Mouse (Mus musculus) embryonic fibroblast, embryonic 13.5 days (primary cell): ENCODE data around the gene Ppp4r3a. TPM values are rescaled to one million over a fixed set of nuclear protein-coding genes. Genes with fewer than 3 reads are reported as not detected.
A peak's percentile ranks its signal among the peaks of the same experiment; 100 is the strongest.
"Not testable (repeated sequence)": the region's sequence is repeated elsewhere in the genome, so short reads cannot be mapped to it uniquely, and the experiment has no call there.

Experiments used
- H3K27ac ChIP-seq: 2 replicates; pipeline ENCODE4 v1.5.1; 2012; ENCODE audit warnings: low read length, control low read depth, inconsistent platforms; ENCODE audit not compliant: insufficient read depth
- H3K4me1 ChIP-seq: 2 replicates; pipeline ENCODE4 v1.6.1; 2011; ENCODE audit warnings: low read length; ENCODE audit not compliant: control insufficient read depth, insufficient read depth
- H3K4me3 ChIP-seq: 2 replicates; pipeline ENCODE4 v1.5.1; 2011; ENCODE audit warnings: mild to moderate bottlenecking, control low read depth, low read length; ENCODE audit not compliant: insufficient read depth
- CTCF ChIP-seq: IDR thresholded peaks from 2 replicates; pipeline ENCODE4 v1.5.1; 2011; ENCODE audit warnings: mild to moderate bottlenecking, control low read depth, low read length, moderate library complexity, borderline replicate concordance; ENCODE audit not compliant: insufficient read depth
- POLR2A ChIP-seq: IDR thresholded peaks from 2 replicates; pipeline ENCODE4 v1.6.1; 2011; ENCODE audit warnings: low read depth, mild to moderate bottlenecking, control low read depth, low read length, moderate library complexity
- polyA plus RNA-seq: library from polyadenylated mRNA; stranded (reverse); fragments of >200 nt; gene quantifications from 2 replicates; pipeline ENCODE4 v1.2.4, GENCODE M21; 2011; ENCODE audit warnings: low read depth; ENCODE audit not compliant: missing spikeins, insufficient read length

Gene Ppp4r3a
- polyA plus RNA-seq = 84.8 and 92.5 TPM in 2 replicates

GRCm38 (mm10) chr12:101083076-101083838, at the start of gene Ppp4r3a:
Gene Ppp4r3a, minus strand, starts transcription at chr12:101083702.
- peak; percentile 81 for TF ChIP-seq POLR2A
- no peak for TF ChIP-seq CTCF
- Histone ChIP-seq H3K4me1 (peaks cover 4% of the 10 kb centered on the region; the same call in 1 of the 2 replicates), H3K27ac (peak within 1 kb of the TSS; percentile 96), H3K4me3 (peak within 1 kb of the TSS; percentile 73)

- H3K27ac ChIP-seq = no peak overlapping the region
- H3K4me3 ChIP-seq = no peak overlapping the region
- no peaks in the 10 kb centered on the region for H3K4me1 ChIP-seq
- no peak for TF ChIP-seq CTCF
- TF ChIP-seq POLR2A = no peak
Observed at GRCm38 (mm10) chr12:101123013-101123412, 39.5 kb upstream of the Ppp4r3a start.

GRCm38 (mm10) chr12:101122066-101122465, 38.6 kb upstream of the Ppp4r3a start:
- not testable (repeated sequence) for H3K27ac ChIP-seq, H3K4me3 ChIP-seq, H3K4me1 ChIP-seq

GRCm38 (mm10) chr12:101109794-101110585, 26.5 kb upstream of the Ppp4r3a start:
- not testable (repeated sequence) for H3K4me3 ChIP-seq, H3K27ac ChIP-seq, H3K4me1 ChIP-seq

- no peak for TF ChIP-seq CTCF
- TF ChIP-seq POLR2A = no peak
- Histone ChIP-seq H3K4me1 (no peaks in the 10 kb centered on the region), H3K27ac (no peak overlapping the region), H3K4me3 (no peak overlapping the region)
Observed at GRCm38 (mm10) chr12:101107722-101108121, 24.2 kb upstream of the Ppp4r3a start.

GRCm38 (mm10) chr12:101105571-101105970, 22.1 kb upstream of the Ppp4r3a start:
- Histone ChIP-seq H3K4me3 (no peak overlapping the region), H3K27ac (no peak overlapping the region), H3K4me1 (no peaks in the 10 kb centered on the region)
- TF ChIP-seq POLR2A (no peak), CTCF (no peak)

- H3K4me3 ChIP-seq = no peak overlapping the region
- H3K27ac ChIP-seq = no peak overlapping the region
- no peak for TF ChIP-seq POLR2A
- no peak for TF ChIP-seq CTCF
- H3K4me1 ChIP-seq = no peaks in the 10 kb centered on the region
Observed at GRCm38 (mm10) chr12:101102648-101103047, 19.1 kb upstream of the Ppp4r3a start.

GRCm38 (mm10) chr12:101093678-101094077, 10.2 kb upstream of the Ppp4r3a start:
- not testable (repeated sequence) for H3K4me1 ChIP-seq, H3K27ac ChIP-seq, H3K4me3 ChIP-seq

- TF ChIP-seq POLR2A (no peak), CTCF (no peak)
- no peaks in the 10 kb centered on the region for H3K4me1 ChIP-seq
- H3K27ac ChIP-seq = no peak overlapping the region
- H3K4me3 ChIP-seq = no peak overlapping the region
Observed at GRCm38 (mm10) chr12:101089955-101090354, 6.5 kb upstream of the Ppp4r3a start.

- H3K4me3 ChIP-seq = no peak overlapping the region
- H3K27ac ChIP-seq = no peak overlapping the region
- H3K4me1 ChIP-seq = no peaks in the 10 kb centered on the region
- no peak for TF ChIP-seq POLR2A
Observed at GRCm38 (mm10) chr12:101087406-101087805, 3.9 kb upstream of the Ppp4r3a start.
